Mouse (Mus musculus) ES-Bruce4 (cell line): ENCODE measurements at regions not wholly inside any gene's neighbourhood (a gene's known extent, or its start where the extent isn't known, plus 50 kb on each side); places are given as distances from the start of the nearest gene placed in this dataset.

Experiments
- H3K27ac ChIP-seq: 2 replicates; pipeline ENCODE4 v1.5.1; 2012; ENCODE audit warnings: low read length, inconsistent platforms; ENCODE audit not compliant: insufficient read depth
- H3K27me3 ChIP-seq: 2 replicates; pipeline ENCODE4 v1.6.1; 2012; ENCODE audit warnings: mild to moderate bottlenecking, low read length, inconsistent platforms; ENCODE audit not compliant: control insufficient read depth, poor library complexity, insufficient read depth, severe bottlenecking
- H3K36me3 ChIP-seq: 2 replicates; pipeline ENCODE4 v1.6.1; 2012; ENCODE audit warnings: inconsistent platforms, mild to moderate bottlenecking, low read length, moderate library complexity; ENCODE audit not compliant: control insufficient read depth, poor library complexity, insufficient read depth, severe bottlenecking
- H3K4me1 ChIP-seq: one replicate; pipeline ENCODE4 v1.8.1; 2011; ENCODE audit warnings: low read length; ENCODE audit not compliant: control insufficient read depth, insufficient read depth
- H3K4me3 ChIP-seq: 2 replicates; pipeline ENCODE4 v1.5.1; 2011; ENCODE audit warnings: low read depth, mild to moderate bottlenecking, low read length
- H3K9ac ChIP-seq: 2 replicates; pipeline ENCODE4 v1.6.1; 2012; ENCODE audit warnings: low read depth, mild to moderate bottlenecking, inconsistent platforms; ENCODE audit not compliant: poor library complexity, severe bottlenecking
- H3K9me3 ChIP-seq: replicated peaks from 2 replicates; pipeline ENCODE4 v1.6.1; 2012; ENCODE audit warnings: mild to moderate bottlenecking, low read length, inconsistent platforms; ENCODE audit not compliant: control insufficient read depth, poor library complexity, insufficient read depth, severe bottlenecking
- CTCF ChIP-seq: IDR thresholded peaks from one replicate; pipeline ENCODE4 v1.8.1; 2011; ENCODE audit warnings: low read depth, low read length
- EP300 ChIP-seq: IDR thresholded peaks from 2 replicates; pipeline ENCODE4 v1.6.1; 2011; ENCODE audit warnings: low read depth, low read length; ENCODE audit not compliant: insufficient read depth
- POLR2A ChIP-seq: IDR thresholded peaks from one replicate; pipeline ENCODE4 v1.8.1; 2011; ENCODE audit warnings: low read length; ENCODE audit not compliant: insufficient read depth

DNA sequence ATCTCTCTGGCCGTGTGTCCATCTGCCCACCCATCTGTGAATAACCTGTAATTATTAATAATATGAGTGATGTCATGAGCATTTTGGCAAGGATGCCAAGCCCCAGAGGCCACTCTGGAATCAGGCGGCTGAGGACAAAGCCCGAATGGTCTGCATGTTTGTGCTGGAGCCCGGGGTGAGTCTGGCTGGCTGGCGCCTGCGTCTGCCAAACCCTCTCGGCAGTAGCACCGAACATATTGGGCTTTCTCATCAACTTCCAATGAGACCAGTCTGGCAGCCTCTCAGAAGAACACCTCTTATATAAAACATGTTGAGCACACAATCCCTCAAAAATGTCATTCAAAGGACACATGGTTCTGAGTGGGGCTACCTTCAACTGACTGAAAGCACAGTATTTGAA lies 244.9 kb upstream of the Mki67 start:
- Histone ChIP-seq H3K36me3 (no peaks in the 10 kb centered on the region), H3K27ac (no peak overlapping the region), H3K4me1 (no peaks in the 10 kb centered on the region), H3K9ac (no peak overlapping the region), H3K9me3 (no peaks in the 10 kb centered on the region), H3K27me3 (no peaks in the 10 kb centered on the region), H3K4me3 (no peak overlapping the region)
- TF ChIP-seq EP300, result no peak
- no peak for TF ChIP-seq CTCF
- TF ChIP-seq POLR2A, result no peak

DNA sequence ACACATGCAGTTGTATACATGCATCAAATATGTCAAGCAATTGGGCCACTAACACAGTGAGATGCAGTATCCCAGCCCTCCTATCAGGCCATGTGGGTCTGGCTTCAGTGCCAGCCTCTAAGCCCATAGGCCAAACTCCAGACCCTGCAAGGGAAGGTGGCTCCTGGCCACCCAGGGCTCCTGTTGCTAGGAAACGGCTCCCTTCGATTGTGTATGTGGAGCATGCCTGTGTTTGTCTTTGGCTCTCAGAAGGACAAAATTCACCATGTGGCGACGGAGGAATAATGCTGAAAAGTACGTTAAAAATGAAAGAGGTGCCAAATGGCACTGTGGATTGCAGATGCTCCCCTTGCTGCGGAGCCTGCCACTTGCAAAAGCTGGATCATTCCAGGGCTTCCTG lies 249.4 kb upstream of the Mki67 start:
- no peaks in the 10 kb centered on the region for H3K9me3 ChIP-seq
- H3K27ac ChIP-seq, result no peak overlapping the region
- H3K36me3 ChIP-seq, result no peaks in the 10 kb centered on the region
- H3K4me1 ChIP-seq, result no peaks in the 10 kb centered on the region
- no peaks in the 10 kb centered on the region for H3K27me3 ChIP-seq
- H3K9ac ChIP-seq, result no peak overlapping the region
- no peak overlapping the region for H3K4me3 ChIP-seq
- TF ChIP-seq CTCF (no peak), POLR2A (no peak)

- Histone ChIP-seq H3K4me3 (no peak overlapping the region), H3K9ac (no peak overlapping the region), H3K27ac (no peak overlapping the region), H3K4me1 (no peaks in the 10 kb centered on the region), H3K36me3 (no peaks in the 10 kb centered on the region), H3K9me3 (no peaks in the 10 kb centered on the region), H3K27me3 (no peaks in the 10 kb centered on the region)
- TF ChIP-seq POLR2A (no peak), CTCF (no peak), EP300 (no peak)
Observed at GRCm38 (mm10) chr7:135966231-135966630, 250.1 kb upstream of the Mki67 start.

GRCm38 (mm10) chr7:135968638-135969037 lies 252.5 kb upstream of the Mki67 start:
- Histone ChIP-seq H3K9me3 (no peaks in the 10 kb centered on the region), H3K4me3 (no peak overlapping the region), H3K27me3 (no peaks in the 10 kb centered on the region), H3K4me1 (no peaks in the 10 kb centered on the region), H3K9ac (no peak overlapping the region), H3K27ac (no peak overlapping the region), H3K36me3 (no peaks in the 10 kb centered on the region)
- TF ChIP-seq CTCF (no peak), POLR2A (no peak), EP300 (no peak)

DNA sequence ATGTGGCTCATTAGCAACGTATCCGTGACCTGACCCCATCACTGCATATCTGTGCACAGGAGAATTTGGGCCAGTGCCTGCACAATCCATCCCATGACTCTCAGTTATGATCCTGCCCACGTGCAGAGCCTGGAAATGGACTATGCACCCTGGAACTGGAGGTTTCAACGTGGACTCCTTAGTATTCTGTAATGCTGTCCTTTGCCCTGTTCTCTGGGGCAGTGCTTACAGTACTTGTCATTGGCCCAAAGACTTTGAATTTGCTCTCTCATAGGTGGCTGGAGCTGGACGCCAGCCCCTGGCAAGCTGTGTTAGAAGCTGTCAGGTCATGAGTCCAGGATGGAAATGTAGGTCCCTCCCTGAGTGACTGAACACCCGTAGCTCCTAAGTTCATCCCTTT lies 269.9 kb upstream of the Mki67 start:
- Histone ChIP-seq H3K36me3 (no peaks in the 10 kb centered on the region), H3K27me3 (no peaks in the 10 kb centered on the region; the same call in 1 of the 2 replicates), H3K27ac (no peak overlapping the region), H3K9me3 (no peaks in the 10 kb centered on the region), H3K9ac (no peak overlapping the region), H3K4me3 (no peak overlapping the region), H3K4me1 (no peaks in the 10 kb centered on the region)
- no peak for TF ChIP-seq CTCF
- TF ChIP-seq EP300, result no peak
- no peak for TF ChIP-seq POLR2A

GRCm38 (mm10) chr7:135990321-135990720 lies 274.2 kb upstream of the Mki67 start:
- H3K9me3 ChIP-seq, result no peaks in the 10 kb centered on the region
- no peaks in the 10 kb centered on the region for H3K36me3 ChIP-seq
- H3K27ac ChIP-seq, result no peak overlapping the region
- TF ChIP-seq POLR2A (no peak), CTCF (no peak), EP300 (no peak)
- H3K27me3 ChIP-seq, result no peaks in the 10 kb centered on the region
- H3K4me3 ChIP-seq, result no peak overlapping the region
- no peaks in the 10 kb centered on the region for H3K4me1 ChIP-seq
- no peak overlapping the region for H3K9ac ChIP-seq
